Mouse (Mus musculus) c-Kit-negative CD71-positive TER-119-positive erythroid progenitor cells, embryonic 14.5 days (primary cell): Measurements from ENCODE around the gene Mn1.

Experiments
- DNase-seq: peaks from one replicate; pipeline ENCODE4 v3.0.0-alpha.2; 2013; ENCODE audit warnings: low read depth, low spot score

The Mn1 gene

DNA sequence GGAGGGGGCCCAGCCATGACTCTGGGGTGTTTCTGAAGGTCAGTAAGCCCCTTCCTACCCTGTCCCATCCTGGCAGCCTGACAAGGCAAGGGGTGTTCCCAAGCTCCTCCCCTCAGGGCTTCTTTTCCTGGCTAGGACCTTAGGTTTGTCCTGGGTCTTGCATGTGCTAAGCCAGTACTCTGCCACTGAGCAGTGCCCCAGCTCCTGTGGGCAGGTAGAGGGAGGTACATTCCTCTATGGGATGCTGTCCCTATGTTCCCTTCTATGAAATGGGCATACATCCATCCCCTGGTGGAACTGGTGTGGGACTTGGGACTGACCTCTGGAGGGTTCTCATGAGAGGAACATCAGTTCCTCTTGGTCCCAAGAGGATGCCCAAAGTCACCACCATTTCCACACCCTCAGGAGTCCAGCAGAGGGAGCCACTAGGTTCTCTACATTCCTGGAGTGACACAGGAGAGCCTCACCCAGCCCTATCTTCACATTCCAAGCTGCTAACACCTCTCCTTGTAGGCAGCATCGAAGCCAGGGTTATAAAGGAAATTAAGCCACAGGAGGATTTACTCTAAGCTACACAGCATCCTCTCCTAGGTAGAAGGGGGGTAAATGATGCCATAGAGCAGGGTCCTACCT lies 7.6 kb upstream of the Mn1 start:
- DNase-seq: no peak

DNA sequence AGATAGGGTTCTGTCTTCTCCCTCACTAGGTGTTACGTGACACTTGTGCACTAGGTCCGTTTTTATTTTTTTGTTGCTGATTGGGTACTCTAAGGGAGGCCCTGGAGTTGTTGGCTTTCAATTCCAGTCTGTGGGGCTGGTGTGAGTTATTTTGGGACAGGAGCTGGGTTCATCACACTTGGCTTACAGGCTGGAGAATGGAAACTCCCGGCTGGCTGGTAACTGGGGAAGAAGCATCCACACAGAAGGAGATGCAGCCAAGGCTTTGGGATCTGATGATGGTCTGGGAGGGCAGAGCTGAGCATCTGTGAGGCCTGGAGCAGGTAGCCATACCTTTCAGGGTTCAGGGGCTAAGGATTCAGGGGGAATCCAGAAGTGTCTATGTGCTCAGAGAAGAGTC lies 6.5 kb upstream of the Mn1 start:
- no peak for DNase-seq

DNA sequence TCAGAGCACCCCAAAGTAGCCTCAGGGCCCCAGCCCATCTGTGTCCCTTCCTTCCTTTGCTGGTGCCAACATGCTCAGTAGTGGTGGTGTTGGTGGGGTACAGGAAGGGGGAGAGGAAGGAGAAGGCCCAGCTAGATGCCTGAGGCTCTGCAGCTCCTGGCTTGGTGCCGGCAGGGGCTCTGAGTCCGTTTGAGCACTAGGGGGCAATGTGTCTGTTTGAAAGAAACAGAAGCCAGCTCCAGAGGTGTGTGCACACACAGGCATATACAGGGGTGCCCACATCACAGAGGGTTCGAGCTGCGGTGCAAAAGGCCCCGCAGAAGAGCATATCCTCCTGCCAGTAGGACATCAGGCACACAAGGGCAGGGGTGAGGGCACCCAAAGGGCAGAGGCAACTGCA lies 3.0 kb upstream of the Mn1 start:
- no peak for DNase-seq

DNA sequence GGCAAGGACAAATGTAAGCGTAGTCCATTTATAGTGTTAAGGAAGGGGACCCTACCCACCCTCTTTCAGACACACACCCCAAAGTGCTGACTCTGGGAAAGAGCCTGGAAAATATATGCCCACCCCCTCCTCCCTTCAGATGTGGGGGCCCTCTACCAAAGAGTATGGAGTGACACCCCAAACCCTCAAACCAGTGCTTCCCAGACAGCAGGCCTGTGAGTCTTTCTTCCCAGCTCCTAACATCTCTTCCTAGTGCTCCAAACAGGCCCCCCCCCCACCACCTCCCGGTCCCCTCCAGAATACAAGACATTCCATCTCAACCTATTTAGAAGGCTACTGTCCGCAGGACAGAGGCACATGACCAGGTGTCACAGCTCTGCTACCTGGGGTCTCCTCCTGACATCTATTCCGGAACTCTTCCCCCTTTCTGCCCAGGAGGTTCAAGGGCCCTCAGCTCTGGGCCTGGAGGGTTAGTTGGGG lies 2.4 kb upstream of the Mn1 start:
- no peak for DNase-seq

DNA sequence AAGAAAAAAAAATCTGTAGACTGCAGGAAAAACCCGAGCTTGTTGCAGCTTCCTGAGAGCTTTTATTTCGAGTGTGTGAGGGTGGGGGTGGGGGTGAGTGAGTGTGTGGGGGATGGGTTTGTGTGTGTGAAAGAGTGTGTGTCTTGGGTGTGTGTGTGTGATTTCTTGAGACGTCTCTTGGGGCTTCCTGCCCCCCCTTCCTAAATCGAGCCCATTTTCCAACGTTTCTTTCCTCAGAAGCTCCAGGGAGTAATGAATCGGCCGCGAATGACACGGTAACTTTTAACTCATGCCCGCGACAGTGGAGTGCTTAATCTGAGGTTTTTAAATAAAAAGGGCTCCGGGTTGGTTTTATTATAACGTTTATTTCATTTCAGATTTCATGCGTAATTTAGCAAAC lies 1.6 kb upstream of the Mn1 start:
- DNase-seq: no peak

DNA sequence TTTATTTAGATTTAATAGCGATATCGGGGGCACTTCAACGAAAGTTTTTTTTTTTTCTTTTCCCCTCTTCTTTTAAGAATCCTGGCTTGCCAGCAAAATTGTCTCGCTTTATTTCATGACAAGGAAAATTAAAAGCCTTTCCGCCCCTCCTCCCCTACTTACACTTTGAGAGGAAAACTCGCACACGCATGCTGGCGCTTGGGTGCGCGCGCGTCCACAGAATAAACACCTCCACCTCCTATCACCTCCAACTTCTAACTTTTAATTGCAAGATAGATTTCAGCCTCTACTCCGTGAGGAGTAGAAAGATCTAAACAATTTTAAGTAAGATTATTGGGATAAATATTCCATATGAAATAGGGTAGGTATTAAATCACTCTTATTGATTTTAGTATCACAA lies 1.1 kb upstream of the Mn1 start:
- no peak for DNase-seq

DNA sequence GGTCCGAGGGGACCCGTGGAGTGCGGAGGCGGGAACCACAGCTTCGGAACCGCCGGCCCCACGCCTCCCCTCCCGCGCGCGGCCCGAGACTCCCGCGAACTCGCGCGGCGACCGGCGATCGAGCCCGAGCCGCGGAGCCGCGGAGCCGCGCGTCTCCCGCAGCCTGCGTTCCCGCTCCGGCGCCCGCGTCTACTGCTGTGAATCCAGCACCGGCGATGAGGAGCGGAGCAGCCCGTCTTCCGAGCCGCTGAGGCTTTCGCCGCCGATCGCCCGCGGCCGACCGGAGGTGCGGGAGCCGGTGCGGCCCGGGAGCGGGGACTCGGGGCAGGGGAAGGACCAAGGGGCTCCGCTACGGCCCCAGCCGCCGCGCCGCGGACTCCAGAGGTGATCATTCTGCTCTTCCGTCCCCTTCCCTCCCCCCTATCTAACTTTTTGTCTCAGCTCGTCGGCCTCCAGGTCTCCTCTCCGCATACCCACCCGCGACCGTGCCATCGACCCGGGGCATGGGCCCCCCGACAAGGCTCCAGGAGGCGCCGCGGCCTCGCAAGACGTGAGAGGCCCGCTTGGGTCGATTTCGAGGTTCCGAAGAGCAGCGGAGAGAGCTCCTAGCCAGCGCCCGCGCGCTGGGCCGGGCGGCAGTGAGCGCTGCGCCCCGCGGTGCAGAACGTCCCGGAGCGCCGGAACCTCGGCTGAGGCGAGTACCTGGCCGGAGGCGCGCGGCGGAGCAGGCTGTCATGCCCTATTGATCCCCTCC lies 393 bp downstream of the Mn1 start:
- DNase-seq: no peak

DNA sequence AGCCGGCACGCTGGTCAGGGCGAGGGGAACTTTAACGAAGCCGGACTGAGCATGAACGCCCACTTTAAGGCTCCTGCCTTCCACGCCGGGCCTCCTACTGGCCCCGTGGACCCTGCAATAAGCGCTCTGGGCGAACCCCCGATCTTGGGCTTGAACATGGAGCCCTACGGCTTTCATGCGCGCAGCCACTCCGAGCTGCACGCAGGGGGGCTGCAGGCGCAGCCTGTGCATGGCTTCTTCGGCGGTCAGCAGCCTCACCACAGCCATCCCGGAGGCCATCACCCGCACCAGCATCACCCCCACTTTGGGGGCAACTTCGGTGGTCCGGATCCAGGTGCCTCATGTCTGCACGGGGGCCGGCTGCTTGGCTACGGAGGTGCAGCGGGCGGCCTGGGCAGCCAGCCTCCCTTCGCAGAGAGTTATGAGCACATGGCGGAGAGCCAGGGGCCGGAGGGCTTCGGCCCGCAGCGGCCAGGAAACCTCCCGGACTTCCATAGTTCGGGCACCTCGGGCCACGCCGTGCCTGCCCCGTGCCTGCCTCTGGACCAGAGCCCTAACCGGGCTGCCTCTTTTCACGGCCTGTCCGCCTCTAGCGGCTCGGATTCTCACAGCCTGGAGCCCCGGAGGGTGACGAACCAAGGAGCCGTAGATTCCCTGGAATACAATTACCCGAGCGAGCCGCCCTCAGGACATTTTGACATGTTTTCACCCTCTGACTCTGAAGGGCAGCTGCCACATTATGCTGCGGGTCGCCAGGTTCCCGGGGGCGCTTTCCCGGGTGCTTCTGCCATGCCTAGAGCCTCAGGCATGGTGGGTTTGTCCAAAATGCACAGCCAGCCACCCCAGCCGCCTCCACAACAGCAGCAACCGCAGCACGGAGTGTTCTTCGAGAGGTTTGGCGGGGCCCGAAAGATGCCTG lies 1.3 kb downstream of the Mn1 start:
- DNase-seq: no peak

DNA sequence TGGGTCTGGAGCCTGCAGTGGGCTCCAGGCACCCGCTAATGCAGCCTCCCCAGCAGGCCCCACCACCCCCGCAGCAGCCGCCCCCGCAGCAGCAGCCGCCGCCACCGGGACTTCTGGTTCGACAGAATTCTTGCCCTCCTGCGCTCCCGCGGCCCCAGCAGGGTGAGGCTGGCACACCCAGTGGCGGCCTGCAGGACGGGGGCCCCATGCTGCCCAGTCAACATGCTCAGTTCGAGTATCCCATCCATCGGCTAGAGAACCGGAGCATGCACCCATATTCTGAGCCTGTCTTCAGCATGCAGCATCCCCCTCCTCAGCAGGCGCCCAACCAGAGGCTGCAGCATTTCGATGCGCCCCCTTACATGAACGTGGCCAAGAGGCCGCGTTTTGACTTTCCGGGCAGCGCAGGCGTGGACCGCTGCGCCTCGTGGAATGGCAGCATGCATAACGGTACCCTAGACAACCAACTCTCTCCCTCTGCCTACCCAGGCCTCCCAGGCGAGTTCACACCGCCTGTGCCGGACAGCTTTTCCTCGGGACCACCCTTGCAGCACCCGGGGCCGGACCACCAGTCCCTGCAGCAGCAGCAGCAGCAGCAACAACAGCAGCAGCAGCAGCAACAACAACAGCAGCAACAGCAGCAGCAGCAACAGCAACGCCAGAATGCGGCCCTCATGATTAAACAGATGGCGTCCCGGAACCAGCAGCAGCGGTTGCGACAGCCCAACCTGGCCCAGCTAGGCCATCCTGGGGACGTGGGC lies 2.1 kb downstream of the Mn1 start:
- DNase-seq: no peak

DNA sequence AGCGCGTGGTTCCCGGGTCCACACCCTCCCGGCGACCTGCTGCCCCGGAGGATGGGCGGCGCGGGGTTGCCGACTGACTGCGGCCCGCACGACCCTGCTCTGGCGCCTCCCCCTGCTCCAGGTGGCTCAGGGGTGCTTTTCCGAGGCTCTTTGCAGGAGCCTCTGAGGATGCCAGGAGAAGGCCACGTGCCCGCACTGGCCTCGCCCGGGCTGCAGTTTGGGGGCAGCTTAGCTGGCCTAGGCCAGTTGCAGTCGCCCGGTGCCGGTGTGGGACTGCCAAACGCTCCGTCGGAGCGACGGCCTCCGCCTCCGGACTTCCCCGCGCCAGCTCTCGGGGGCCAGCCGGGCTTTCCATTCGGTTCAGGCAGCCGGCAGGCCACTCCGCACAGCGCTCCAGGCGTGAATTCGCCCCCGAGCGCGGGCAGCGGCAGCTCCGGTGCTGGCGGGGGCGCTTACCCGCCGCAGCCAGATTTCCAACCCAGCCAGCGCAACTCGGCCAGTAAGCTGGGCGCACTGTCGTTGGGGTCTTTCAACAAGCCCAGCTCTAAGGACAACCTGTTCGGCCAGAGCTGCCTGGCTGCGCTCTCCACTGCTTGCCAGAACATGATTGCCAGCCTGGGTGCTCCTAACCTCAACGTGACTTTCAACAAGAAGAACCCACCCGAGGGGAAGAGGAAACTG lies 3.0 kb downstream of the Mn1 start:
- DNase-seq: no peak

DNA sequence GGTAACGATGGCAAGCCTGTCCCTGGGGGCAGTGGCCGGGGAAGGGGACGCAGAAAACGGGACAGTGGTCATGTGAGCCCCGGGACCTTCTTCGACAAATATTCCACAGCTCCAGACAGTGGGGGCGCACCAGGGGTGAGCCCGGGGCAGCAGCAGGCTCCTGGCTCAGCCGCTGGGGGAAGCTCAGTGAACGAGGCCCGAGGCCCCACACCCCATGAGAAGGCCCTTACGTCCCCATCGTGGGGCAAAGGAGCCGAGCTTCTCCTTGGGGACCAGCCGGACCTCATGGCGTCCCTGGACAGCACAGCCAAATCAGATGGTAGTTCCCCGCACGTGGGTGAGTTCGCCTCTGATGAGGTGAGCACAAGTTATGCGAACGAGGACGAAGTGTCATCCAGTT lies 3.7 kb downstream of the Mn1 start:
- DNase-seq: no peak

DNA sequence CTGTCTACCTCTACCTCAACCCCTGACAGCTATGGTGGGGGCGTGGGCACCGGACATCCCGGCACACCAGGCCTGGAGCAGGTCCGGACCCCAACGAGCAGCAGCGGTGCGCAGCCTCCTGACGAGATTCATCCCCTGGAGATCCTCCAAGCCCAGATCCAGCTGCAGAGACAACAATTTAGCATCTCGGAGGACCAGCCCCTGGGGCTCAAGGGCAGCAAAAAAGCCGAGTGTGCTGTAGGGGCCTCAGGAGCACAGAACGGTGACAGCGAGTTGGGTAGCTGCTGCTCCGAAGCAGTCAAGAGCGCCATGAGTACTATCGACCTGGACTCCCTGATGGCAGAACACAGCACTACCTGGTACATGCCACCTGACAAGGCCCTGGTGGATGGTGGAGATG lies 4.3 kb downstream of the Mn1 start:
- DNase-seq: no peak

DNA sequence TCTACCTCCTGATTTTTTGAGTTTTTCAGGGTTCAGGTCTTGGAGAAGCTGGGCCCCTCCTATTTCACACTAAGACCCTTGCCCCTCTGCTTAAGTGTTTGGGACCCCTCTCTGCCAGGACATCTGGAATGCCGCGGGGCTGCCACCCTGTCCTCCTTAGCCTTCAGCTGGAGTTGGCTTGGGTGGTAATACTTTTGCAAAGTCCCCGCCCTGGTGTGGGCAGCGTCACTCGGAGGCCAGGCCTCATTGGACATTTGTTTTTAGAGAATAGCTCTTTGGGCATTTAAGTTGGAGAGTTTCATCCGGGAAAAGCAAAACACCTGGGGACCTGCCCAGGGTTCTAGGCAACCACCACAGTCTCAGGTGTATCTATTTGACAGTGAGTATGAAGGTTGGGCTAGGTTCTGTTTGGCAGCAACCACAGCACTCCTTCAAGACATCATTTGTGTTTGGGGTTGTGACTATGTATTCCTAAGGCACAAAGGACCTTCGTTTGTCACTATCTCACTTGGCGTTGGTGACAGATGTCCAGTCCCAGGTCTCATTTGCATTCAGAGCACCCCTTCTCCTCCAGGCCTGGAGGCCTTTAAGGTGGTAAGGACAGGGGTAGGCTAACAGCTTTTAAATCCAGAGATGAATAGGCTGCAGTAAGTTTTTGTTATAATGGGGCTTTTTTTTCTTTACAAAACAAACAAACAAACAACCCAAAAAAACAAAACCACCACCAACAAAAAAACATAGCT lies 5.1 kb downstream of the Mn1 start:
- DNase-seq: no peak

DNA sequence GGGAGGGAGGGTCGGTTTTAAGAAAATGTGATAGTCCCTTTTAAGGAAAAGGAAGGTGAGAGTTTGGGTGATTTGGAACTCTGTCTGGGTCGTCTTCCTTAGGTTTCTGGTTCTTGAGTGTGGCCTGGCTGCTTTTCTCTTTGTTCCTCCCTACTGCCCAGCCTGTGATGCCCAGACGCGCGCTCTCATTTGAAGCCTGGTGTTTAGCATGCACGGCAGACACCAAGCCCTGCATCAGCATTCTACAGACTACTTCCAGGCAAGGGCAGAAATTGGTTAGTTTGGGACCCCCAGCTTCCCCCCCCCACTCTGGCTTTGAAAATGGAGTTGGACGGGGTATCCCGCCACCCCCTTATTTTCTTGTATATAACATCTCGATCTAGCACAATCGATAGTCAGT lies 5.8 kb downstream of the Mn1 start:
- DNase-seq: no peak

DNA sequence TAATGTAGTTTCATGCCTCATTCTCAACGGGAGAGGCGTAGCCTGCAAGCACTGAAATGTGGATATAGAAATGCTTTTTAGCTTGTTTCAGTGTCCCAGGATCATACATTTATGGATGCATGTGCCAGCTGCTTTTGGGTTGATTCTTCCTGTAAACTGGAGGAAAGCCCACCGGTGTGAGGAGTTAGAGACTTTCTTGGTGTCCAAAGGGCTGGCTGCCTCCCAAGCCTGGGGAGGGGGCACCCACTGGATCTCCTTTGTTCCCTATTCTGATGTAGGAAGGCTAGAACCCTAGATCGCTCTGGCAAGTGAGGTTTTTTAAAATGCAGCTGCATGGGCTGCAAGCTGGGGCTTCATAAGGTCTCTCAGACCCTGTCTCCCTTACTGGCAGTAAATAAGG lies 6.5 kb downstream of the Mn1 start:
- DNase-seq: no peak

DNA sequence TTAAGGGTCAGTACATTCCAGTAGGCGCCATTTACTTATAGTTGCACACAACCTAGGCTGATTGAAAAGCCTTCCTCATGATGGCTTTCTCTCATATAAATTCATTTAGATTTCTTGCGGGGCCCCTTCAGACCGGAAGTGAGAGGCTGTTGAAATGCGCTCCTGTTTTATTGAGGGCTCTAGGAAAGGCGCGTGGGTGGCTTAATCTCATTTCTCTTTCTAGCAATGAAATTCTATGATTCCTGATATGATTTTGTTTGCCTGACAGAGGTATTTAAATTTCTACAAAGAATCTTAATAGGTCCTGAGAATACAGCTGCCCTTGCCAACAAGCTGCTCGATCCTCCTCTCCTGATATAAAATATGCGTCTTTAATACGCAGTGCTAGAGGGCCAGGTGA lies 8.7 kb downstream of the Mn1 start:
- no peak for DNase-seq

DNA sequence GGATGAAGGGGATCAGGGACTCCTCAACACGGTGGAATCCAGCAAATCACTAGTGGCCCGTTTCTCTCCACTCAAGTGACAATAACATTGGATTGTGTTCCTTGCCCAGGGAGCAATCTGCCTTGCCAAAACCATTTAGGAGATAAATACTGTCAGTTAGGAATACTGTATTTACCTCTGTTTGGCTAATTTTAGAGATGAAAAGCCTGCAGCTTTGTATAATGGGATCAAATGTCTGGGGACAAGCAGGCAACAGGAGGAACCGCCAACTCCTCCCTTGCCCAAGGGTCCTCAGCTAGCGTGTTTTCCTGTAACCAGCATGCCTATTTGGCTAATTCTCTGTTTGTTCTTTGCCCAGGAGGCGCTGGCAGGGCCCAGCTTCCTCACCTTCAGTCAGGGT lies 9.1 kb downstream of the Mn1 start:
- no peak for DNase-seq

DNA sequence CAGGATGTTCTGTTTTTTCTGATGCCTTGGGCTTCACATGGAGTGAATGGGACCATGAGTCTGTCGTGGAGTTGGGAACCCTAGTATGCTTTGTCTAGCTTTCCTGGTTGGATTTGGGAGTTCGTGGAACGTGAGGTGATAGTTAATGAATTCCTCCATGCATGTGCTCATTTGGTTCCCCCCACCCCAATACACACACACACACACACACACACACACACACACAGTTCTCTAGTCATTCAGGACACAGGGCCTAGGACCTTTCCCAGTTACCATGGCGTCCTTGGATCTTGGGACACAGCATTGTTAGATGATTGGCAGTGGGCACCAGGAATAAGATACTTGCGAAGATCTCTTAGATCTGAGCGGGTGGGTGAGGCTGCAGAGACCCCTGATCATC lies 11.7 kb downstream of the Mn1 start:
- no peak for DNase-seq

DNA sequence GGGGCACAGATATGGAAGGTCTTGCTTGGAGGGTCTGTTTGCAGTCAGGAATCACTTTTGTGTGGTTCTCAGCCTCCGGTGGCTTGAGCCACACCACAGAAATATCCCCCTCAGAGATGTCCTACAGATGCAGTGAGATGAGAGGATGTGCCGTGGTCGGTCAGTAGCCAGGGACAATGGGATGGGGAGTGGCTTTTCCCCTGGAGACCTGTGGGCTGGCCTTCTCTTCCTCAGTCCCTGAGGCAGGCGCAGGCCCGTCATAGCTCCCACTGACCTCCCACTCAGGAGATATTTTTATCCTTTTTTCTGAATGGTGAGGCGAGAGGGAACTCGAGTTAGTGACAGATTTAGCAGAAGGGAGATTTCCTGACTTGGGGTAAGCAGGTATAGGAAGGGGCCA lies 12.6 kb downstream of the Mn1 start:
- no peak for DNase-seq

DNA sequence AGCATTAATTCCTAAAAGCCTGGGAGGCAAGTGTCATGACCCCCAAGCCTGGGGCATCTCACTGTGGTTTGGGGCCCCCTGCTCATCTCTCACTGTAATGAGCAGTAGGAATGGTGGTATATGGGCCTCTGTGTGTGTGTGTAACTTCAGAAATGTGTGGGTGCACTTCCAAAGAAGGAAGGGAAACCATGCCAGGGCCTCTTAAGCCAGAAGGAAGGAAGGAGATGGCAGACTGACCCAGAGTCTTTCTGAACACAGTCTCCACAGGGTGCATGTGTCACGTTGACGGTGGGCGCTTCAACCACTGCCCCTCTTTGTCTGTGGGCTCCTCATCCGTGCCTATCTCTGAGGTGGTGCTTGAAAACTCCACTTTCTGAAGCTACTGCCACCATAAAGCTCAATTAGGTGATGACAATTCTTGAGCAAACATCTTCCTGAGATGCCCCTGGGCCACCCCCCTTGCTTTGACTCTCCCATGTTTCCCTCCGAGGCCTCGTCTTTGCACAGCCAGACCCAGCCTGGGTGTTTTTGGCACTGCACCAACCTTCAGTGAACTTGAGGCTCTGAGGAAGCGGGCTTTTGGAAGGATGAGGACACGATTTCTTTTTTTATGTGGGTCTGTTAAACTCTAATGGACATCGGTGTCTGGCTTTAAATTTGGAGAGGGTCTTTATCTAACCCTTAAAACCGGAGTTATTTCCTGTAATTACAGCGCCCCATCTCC lies 14.0 kb downstream of the Mn1 start:
- no peak for DNase-seq
